Mouse (Mus musculus) cerebellum, adult 11-12 months (tissue): Measurements from ENCODE around the gene Mlh1.
A peak's percentile ranks its signal among the peaks of the same experiment; 100 is the strongest.

Experiments
- DNase-seq: peaks from one replicate; pipeline ENCODE4 v3.0.0; 2022

Gene Mlh1

GRCm38 (mm10) chr9:111285061-111285460, 13.5 kb upstream of the Mlh1 start:
- DNase-seq, result no peak

- peak; percentile 10 for DNase-seq
Observed at GRCm38 (mm10) chr9:111275156-111275555, 3.6 kb upstream of the Mlh1 start.

- no peak for DNase-seq
Observed at GRCm38 (mm10) chr9:111273958-111274357, 2.4 kb upstream of the Mlh1 start.

- DNase-seq, result no peak
Observed at GRCm38 (mm10) chr9:111272996-111273785, 1.6 kb upstream of the Mlh1 start.

- DNase-seq, result no peak
Observed at GRCm38 (mm10) chr9:111272356-111272755, 765 bp upstream of the Mlh1 start.

GRCm38 (mm10) chr9:111271056-111271433, 546 bp downstream of the Mlh1 start:
- DNase-seq, result no peak

GRCm38 (mm10) chr9:111270606-111271005, 985 bp downstream of the Mlh1 start:
- no peak for DNase-seq

GRCm38 (mm10) chr9:111267998-111268397, 3.6 kb downstream of the Mlh1 start:
- DNase-seq, result no peak

GRCm38 (mm10) chr9:111261356-111261755, 10.2 kb downstream of the Mlh1 start:
- no peak for DNase-seq

GRCm38 (mm10) chr9:111260360-111260985, 11.1 kb downstream of the Mlh1 start:
- DNase-seq, result peak; percentile 12

GRCm38 (mm10) chr9:111252161-111252869, 19.3 kb downstream of the Mlh1 start:
- no peak for DNase-seq

GRCm38 (mm10) chr9:111247682-111248246, 23.8 kb downstream of the Mlh1 start:
- no peak for DNase-seq

- DNase-seq, result no peak
Observed at GRCm38 (mm10) chr9:111245546-111245945, 26.0 kb downstream of the Mlh1 start.

- no peak for DNase-seq
Observed at GRCm38 (mm10) chr9:111243384-111243783, 28.2 kb downstream of the Mlh1 start.

- DNase-seq, result no peak
Observed at GRCm38 (mm10) chr9:111239821-111240220, 31.8 kb downstream of the Mlh1 start.

- no peak for DNase-seq
Observed at GRCm38 (mm10) chr9:111237726-111238125, 33.9 kb downstream of the Mlh1 start.

GRCm38 (mm10) chr9:111234701-111235100, 36.9 kb downstream of the Mlh1 start:
- no peak for DNase-seq

GRCm38 (mm10) chr9:111228446-111228845, 43.1 kb downstream of the Mlh1 start:
- DNase-seq, result no peak

GRCm38 (mm10) chr9:111223406-111223805, 48.2 kb downstream of the Mlh1 start:
- no peak for DNase-seq

GRCm38 (mm10) chr9:111221580-111221979, 50.0 kb downstream of the Mlh1 start:
- DNase-seq, result no peak

- DNase-seq, result no peak
Observed at GRCm38 (mm10) chr9:111220551-111221080, 51.0 kb downstream of the Mlh1 start.

GRCm38 (mm10) chr9:111216424-111216823, 55.2 kb downstream of the Mlh1 start:
- DNase-seq, result no peak

- no peak for DNase-seq
Observed at GRCm38 (mm10) chr9:111213501-111213900, 58.1 kb downstream of the Mlh1 start.
